Comparison of ENCODE assay signal across 8 mouse cellular contexts in genomic region chr6:147092136-147092535, GRCm38 (mm10). TPM values are rescaled to one million over a fixed set of nuclear protein-coding genes. Genes with fewer than 3 reads are reported as not detected.
DNase-seq lines count a peak whose midpoint lies in the region; ATAC-seq and TF ChIP-seq lines count a peak whose summit lies in the region.

No protein-coding gene starts in this region.

- TF ChIP-seq CTCF in testis, adult 2 months (IDR thresholded peaks at IDR 0.05; ENCODE audit: control insufficient read depth, insufficient read depth, insufficient replicate concordance, low read depth, low read length) = no peak

- no peak for TF ChIP-seq POLR2A in testis, adult 2 months (IDR thresholded peaks at IDR 0.05; ENCODE audit: control insufficient read depth, low read depth, low read length)

- peak overlapping the region; percentile 95 for H3K27ac ChIP-seq in intestine, embryonic 15.5 days
- peak overlapping the region; percentile 95 for H3K27ac ChIP-seq in limb, embryonic 10.5 days
- peak overlapping the region; percentile 89 for H3K27ac ChIP-seq in midbrain, embryonic 13.5 days
- H3K27ac ChIP-seq in testis, adult 2 months (ENCODE audit: control insufficient read depth, insufficient read depth, low read depth, low read length) = no peak overlapping the region

- peak overlapping the region; percentile 91 for H3K4me2 ChIP-seq in intestine, embryonic 15.5 days (replicated peaks)
- peak overlapping the region; percentile 88 for H3K4me2 ChIP-seq in midbrain, embryonic 13.5 days (replicated peaks)

- H3K36me3 ChIP-seq in intestine, embryonic 15.5 days = 0 out of 2 replicates have a peak, but pooled peaks cover 3% of the 10 kb centered on the region
- peaks cover 18% of the 10 kb centered on the region for H3K36me3 ChIP-seq in limb, embryonic 10.5 days
- H3K36me3 ChIP-seq in midbrain, embryonic 13.5 days = no peaks in the 10 kb centered on the region
- no peaks in the 10 kb centered on the region for H3K36me3 ChIP-seq in testis, adult 2 months (ENCODE audit: control insufficient read depth, insufficient read depth, low read length)

- peaks cover 16% of the 10 kb centered on the region; the same call in 1 of the 2 replicates for H3K4me1 ChIP-seq in intestine, embryonic 15.5 days (replicated peaks)
- H3K4me1 ChIP-seq in limb, embryonic 10.5 days = peaks cover 30% of the 10 kb centered on the region
- H3K4me1 ChIP-seq in midbrain, embryonic 13.5 days (replicated peaks) = peaks cover 36% of the 10 kb centered on the region
- H3K4me1 ChIP-seq in testis, adult 2 months (ENCODE audit: control insufficient read depth, insufficient read depth, low read length) = peaks cover 11% of the 10 kb centered on the region

- ATAC-seq in intestine, embryonic 15.5 days = peak; percentile 8
- ATAC-seq in midbrain, embryonic 13.5 days = peak; percentile 13

- peak overlapping the region; percentile 88 for H3K9ac ChIP-seq in intestine, embryonic 15.5 days
- peak overlapping the region; percentile 90 for H3K9ac ChIP-seq in midbrain, embryonic 13.5 days (replicated peaks)

- no peaks in the 10 kb centered on the region for H3K27me3 ChIP-seq in intestine, embryonic 15.5 days (replicated peaks)
- H3K27me3 ChIP-seq in limb, embryonic 10.5 days (ENCODE audit: low read depth, poor library complexity, severe bottlenecking) = peaks cover 16% of the 10 kb centered on the region
- H3K27me3 ChIP-seq in midbrain, embryonic 13.5 days = 0 out of 2 replicates have a peak, but pooled peaks cover 6% of the 10 kb centered on the region
- H3K27me3 ChIP-seq in testis, adult 2 months (ENCODE audit: control insufficient read depth, insufficient read depth, low read length) = no peaks in the 10 kb centered on the region

- WGBS in intestine, embryonic 15.5 days = 5% methylated on average over 15 of the region's 15 CpGs
- WGBS in limb, embryonic 10.5 days = 4% methylated on average over 15 of the region's 15 CpGs
- 2% methylated on average over 15 of the region's 15 CpGs for WGBS in midbrain, embryonic 13.5 days

- DNase-seq in thymus, postnatal 25 days = peak; percentile 34
- DNase-seq in thymus, adult 18-20 months = no peak
- peak; percentile 34 for DNase-seq in embryo, embryonic 11 days
- peak; percentile 58 for DNase-seq in gastrocnemius, postnatal 25 days
- no peak for DNase-seq in limb, embryonic 10.5 days (ENCODE audit: low spot score)

- H3K9me3 ChIP-seq in intestine, embryonic 15.5 days = no peaks in the 10 kb centered on the region
- no peaks in the 10 kb centered on the region for H3K9me3 ChIP-seq in limb, embryonic 10.5 days (replicated peaks)
- H3K9me3 ChIP-seq in midbrain, embryonic 13.5 days = no peaks in the 10 kb centered on the region

- H3K4me3 ChIP-seq in intestine, embryonic 15.5 days (replicated peaks) = peak overlapping the region; percentile 90
- peak overlapping the region; percentile 68 for H3K4me3 ChIP-seq in limb, embryonic 10.5 days
- peak overlapping the region; percentile 69 for H3K4me3 ChIP-seq in midbrain, embryonic 13.5 days (replicated peaks)
- peak overlapping the region; percentile 86 for H3K4me3 ChIP-seq in testis, adult 2 months (ENCODE audit: control insufficient read depth, low read depth, low read length)

RNA-seq across cellular contexts. Expression of gene Klhl42, which starts 1.0 kb away (rescaled TPM):
- total RNA-seq in gastrocnemius, postnatal 25 days (2021) = 1 to 10 TPM; 2.3 to 2.4 TPM
- polyA plus RNA-seq in intestine, embryonic 15.5 days (2015; fragmentation: Nextera tagmentation; extraction: Ambion mirVana) = 7.3 and 7.6 TPM in 2 replicates
- 6.3 and 6.9 TPM in 2 replicates for polyA plus RNA-seq in limb, embryonic 10.5 days (2016; fragmentation: Nextera tagmentation; extraction: Ambion mirVana)
- 5.2 and 5.8 TPM in 2 replicates for polyA plus RNA-seq in midbrain, embryonic 13.5 days (2015; fragmentation: Nextera tagmentation; extraction: Ambion mirVana)
- polyA plus RNA-seq in testis, adult 2 months (2012; rRNA removed) = 2.7 and 2.8 TPM in 2 replicates

RNA-seq across cellular contexts. Expression of gene Mansc4, which starts 5.3 kb away (rescaled TPM):
- not detected for total RNA-seq in gastrocnemius, postnatal 25 days (2021)
- 2.0 and 2.4 TPM in 2 replicates for polyA plus RNA-seq in intestine, embryonic 15.5 days (2015; fragmentation: Nextera tagmentation; extraction: Ambion mirVana)
- 1.0 and 2.2 TPM in 2 replicates for polyA plus RNA-seq in limb, embryonic 10.5 days (2016; fragmentation: Nextera tagmentation; extraction: Ambion mirVana)
- 0.52 and 0.53 TPM in 2 replicates for polyA plus RNA-seq in midbrain, embryonic 13.5 days (2015; fragmentation: Nextera tagmentation; extraction: Ambion mirVana)
- 1.1 and 1.3 TPM in 2 replicates for polyA plus RNA-seq in testis, adult 2 months (2012; rRNA removed)

RNA-seq across cellular contexts. Expression of gene Mrps35, which starts 49.6 kb away (rescaled TPM):
- 10 to 100 TPM; 51.7 to 59.4 TPM for total RNA-seq in gastrocnemius, postnatal 25 days (2021)
- 149 and 153 TPM in 2 replicates for polyA plus RNA-seq in intestine, embryonic 15.5 days (2015; fragmentation: Nextera tagmentation; extraction: Ambion mirVana)
- polyA plus RNA-seq in limb, embryonic 10.5 days (2016; fragmentation: Nextera tagmentation; extraction: Ambion mirVana) = 119 and 134 TPM in 2 replicates
- polyA plus RNA-seq in midbrain, embryonic 13.5 days (2015; fragmentation: Nextera tagmentation; extraction: Ambion mirVana) = 74.7 and 89.0 TPM in 2 replicates
- polyA plus RNA-seq in testis, adult 2 months (2012; rRNA removed) = 2.7 and 3.1 TPM in 2 replicates

RNA-seq across cellular contexts. Expression of gene Rep15, which starts 59.8 kb away (rescaled TPM):
- total RNA-seq in gastrocnemius, postnatal 25 days (2021) = under 1 TPM; 0.54 to 0.59 TPM
- 5.7 and 6.7 TPM in 2 replicates for polyA plus RNA-seq in intestine, embryonic 15.5 days (2015; fragmentation: Nextera tagmentation; extraction: Ambion mirVana)
- polyA plus RNA-seq in limb, embryonic 10.5 days (2016; fragmentation: Nextera tagmentation; extraction: Ambion mirVana) = 0.90 and 0.93 TPM in 2 replicates
- 0.70 and 1.0 TPM in 2 replicates for polyA plus RNA-seq in midbrain, embryonic 13.5 days (2015; fragmentation: Nextera tagmentation; extraction: Ambion mirVana)
- polyA plus RNA-seq in testis, adult 2 months (2012; rRNA removed) = 0.10 TPM in 2 replicates

Comparison
In these comparisons a context has a peak if more than half of its experiments do, and no peak if none do; other contexts are left out.
1. DNase-seq: peak in thymus, postnatal 25 days (single experiment), embryo, embryonic 11 days (single experiment) and gastrocnemius, postnatal 25 days (single experiment); none in thymus, adult 18-20 months (0 of 2) and limb, embryonic 10.5 days (single experiment).
2. RNA of gene Mrps35, which starts 49.6 kb away (polyA plus RNA-seq): 149 to 153 TPM in intestine, embryonic 15.5 days, 119 to 134 TPM in limb, embryonic 10.5 days and 74.7 to 89.0 TPM in midbrain, embryonic 13.5 days; 2.7 to 3.1 TPM in testis, adult 2 months; every median in the first group is over 10 times any median in the second.
3. Peak in every context shown above with its lines, with median percentiles within 50 percentile points of each other: H3K4me3 ChIP-seq.